Comparison of ENCODE assay signal across 9 mouse cellular contexts in genomic region chr15:30887559-30887958, GRCm38 (mm10).
DNase-seq lines count a peak whose midpoint lies in the region.
"Had no signal": no experiment of that assay in that cellular context is flagged by ENCODE, and none has a peak within 500 bp of the region (broad histone marks: within the 10 kb centered on the region; RNA-seq: fewer than 3 reads in every experiment).

No protein-coding gene starts in this region.

- intact Hi-C loops in left cerebral cortex, postnatal 36 days (cut with DNase I), result no loop called here

- DNase-seq in cerebellum, adult 9-11 months, result peak; percentile 48
- DNase-seq in cerebellum, postnatal 36 days, result peak; percentile 34 to 44
- peak; percentile 75 to 77 for DNase-seq in layer of hippocampus, adult 8-10 months (ENCODE audit: low spot score in 2 of 2)
- peak; percentile 78 to 83 for DNase-seq in left cerebral cortex, postnatal 36 days (ENCODE audit: low spot score in 2 of 2)
- no peak for DNase-seq in thymus, postnatal 4 days
- DNase-seq in heart, adult 8-10 months (ENCODE audit: low spot score), result no peak
- DNase-seq in kidney, postnatal 14 days, result no peak
- no peak for DNase-seq in lung, postnatal 36 days
- DNase-seq: gastrocnemius, postnatal 25 days had no signal

Comparison
In these comparisons a context has a peak if more than half of its experiments do, and no peak if none do; other contexts are left out.
1. DNase-seq: peak in cerebellum, adult 9-11 months (single experiment), cerebellum, postnatal 36 days (2 of 2), layer of hippocampus, adult 8-10 months (2 of 2) and left cerebral cortex, postnatal 36 days (2 of 2); none in thymus, postnatal 4 days (single experiment), heart, adult 8-10 months (single experiment), kidney, postnatal 14 days (single experiment) and lung, postnatal 36 days (single experiment).